Mouse (Mus musculus) embryonic fibroblast, embryonic 13.5 days (primary cell): ENCODE data around the gene Arhgef10l.

ENCODE experiments used
- CTCF ChIP-seq: IDR thresholded peaks from 2 replicates; pipeline ENCODE4 v1.5.1; 2011; ENCODE audit warnings: mild to moderate bottlenecking, control low read depth, low read length, moderate library complexity, borderline replicate concordance; ENCODE audit not compliant: insufficient read depth
- POLR2A ChIP-seq: IDR thresholded peaks from 2 replicates; pipeline ENCODE4 v1.6.1; 2011; ENCODE audit warnings: low read depth, mild to moderate bottlenecking, control low read depth, low read length, moderate library complexity

DNA sequence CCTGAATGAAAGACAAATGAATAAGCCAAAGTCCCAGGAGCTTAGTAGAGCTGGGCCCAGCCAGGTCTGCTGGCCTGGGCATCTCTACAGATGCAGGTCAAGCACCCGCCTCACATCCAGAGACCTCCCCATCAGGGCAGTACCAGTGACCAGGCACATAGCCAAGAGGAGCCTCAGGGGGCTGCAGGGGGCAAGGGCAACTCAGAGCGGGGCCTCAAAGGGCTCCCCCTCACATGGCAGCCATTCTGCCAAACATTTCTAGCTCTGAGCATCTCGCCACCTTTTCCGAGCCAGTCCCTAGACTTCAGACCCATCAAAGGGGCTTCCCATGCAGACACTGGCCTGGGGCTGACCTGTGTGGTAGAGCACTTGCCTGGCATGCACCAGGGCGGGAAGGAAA lies 27.2 kb downstream of the Arhgef10l start:
- no peak for TF ChIP-seq CTCF
- TF ChIP-seq POLR2A: no peak
